Mouse (Mus musculus) stomach, embryonic 15.5 days (tissue): ENCODE results near the gene Gm49378. TPM values are rescaled to one million over a fixed set of nuclear protein-coding genes. Genes with fewer than 3 reads are reported as not detected.
A peak's percentile ranks its signal among the peaks of the same experiment; 100 is the strongest.

Experiments
- ATAC-seq: fragments of 200-750 bp; cut with Nextera tagmentation; 2 replicates; pipeline ENCODE4 v1.8.0; 2017; ENCODE audit warnings: low read depth, moderate number of reproducible peaks, moderate TSS enrichment; ENCODE audit not compliant: insufficient read depth, low FRiP score
- H3K27ac ChIP-seq: fragments of 300-500 bp; sonication (generic); 2 replicates; pipeline ENCODE4 v1.5.1; 2015; ENCODE audit warnings: mild to moderate bottlenecking, inconsistent platforms
- H3K27me3 ChIP-seq: fragments of 300-500 bp; sonication (generic); replicated peaks from 2 replicates; pipeline ENCODE4 v1.6.1; 2015; ENCODE audit warnings: inconsistent platforms
- H3K36me3 ChIP-seq: fragments of 300-500 bp; sonication (generic); 2 replicates; pipeline ENCODE4 v1.6.1; 2015; ENCODE audit warnings: inconsistent platforms
- H3K4me1 ChIP-seq: fragments of 300-500 bp; sonication (generic); 2 replicates; pipeline ENCODE4 v1.6.1; 2015; ENCODE audit warnings: inconsistent platforms
- H3K4me2 ChIP-seq: fragments of 300-500 bp; sonication (generic); 2 replicates; pipeline ENCODE4 v1.6.1; 2015; ENCODE audit warnings: mild to moderate bottlenecking, inconsistent platforms
- H3K4me3 ChIP-seq: fragments of 300-500 bp; sonication (generic); replicated peaks from 2 replicates; pipeline ENCODE4 v1.5.1; 2015; ENCODE audit warnings: inconsistent platforms
- H3K9ac ChIP-seq: fragments of 300-500 bp; sonication (generic); 2 replicates; pipeline ENCODE4 v1.6.1; 2015; ENCODE audit warnings: inconsistent platforms
- H3K9me3 ChIP-seq: fragments of 300-500 bp; sonication (generic); 2 replicates; pipeline ENCODE4 v1.6.1; 2016; ENCODE audit warnings: inconsistent platforms
- WGBS: fragments of 180-500 bp; shearing (Covaris S2); methylation state at CpG from one replicate; pipeline ENCODE4 v1.1.7; 2015; 5-methylcytosine and 5-hydroxymethylcytosine counted together
- polyA plus RNA-seq: library from polyadenylated mRNA; unstranded; fragments of >200 nt; fragmentation: Nextera tagmentation; extraction: Ambion mirVana; gene quantifications from 2 replicates; pipeline ENCODE4 v1.2.1, GENCODE M21; 2015

Gene Gm49378
- 1.3 and 1.7 TPM in 2 replicates for polyA plus RNA-seq

GRCm38 (mm10) chr14:55637795-55638194 is at the start of gene Gm49378:
Gene Gm49378 (minus strand): TSS chr14:55637895.
- no peaks in the 10 kb centered on the region for H3K27me3 ChIP-seq
- H3K27ac ChIP-seq = no peak within 1 kb of the TSS
- H3K4me1 ChIP-seq = peaks cover 18% of the 10 kb centered on the region; the same call in 1 of the 2 replicates
- H3K36me3 ChIP-seq = peaks cover 46% of the 10 kb centered on the region
- H3K4me3 ChIP-seq = no peak within 1 kb of the TSS
- no peak for ATAC-seq
- no peak within 1 kb of the TSS for H3K4me2 ChIP-seq
- 92% methylated on average over 9 of the region's 9 CpGs for WGBS
- no peak within 1 kb of the TSS for H3K9ac ChIP-seq
- no peaks in the 10 kb centered on the region for H3K9me3 ChIP-seq

GRCm38 (mm10) chr14:55682118-55682493 is 44.4 kb upstream of the Gm49378 start:
- WGBS = 8% methylated on average over 3 of the region's 3 CpGs
- H3K4me1 ChIP-seq = peaks cover 14% of the 10 kb centered on the region; the same call in 1 of the 2 replicates
- H3K9ac ChIP-seq = peak overlapping the region; percentile 14; the same call in 1 of the 2 replicates
- no peaks in the 10 kb centered on the region for H3K9me3 ChIP-seq
- H3K4me3 ChIP-seq = peak overlapping the region; percentile 83
- H3K27ac ChIP-seq = peak overlapping the region; percentile 17; the same call in 1 of the 2 replicates
- H3K27me3 ChIP-seq = no peaks in the 10 kb centered on the region
- ATAC-seq = 0 out of 2 replicates have a peak, but pooled peaks have one; percentile 2
- H3K4me2 ChIP-seq = peak overlapping the region; percentile 87
- peaks cover 26% of the 10 kb centered on the region for H3K36me3 ChIP-seq

- H3K36me3 ChIP-seq = peaks cover 31% of the 10 kb centered on the region
- WGBS = under 1% methylated on average over 66 of the region's 66 CpGs
- H3K9ac ChIP-seq = peak within 1 kb of the TSS; percentile 77
- no peaks in the 10 kb centered on the region for H3K9me3 ChIP-seq
- peak within 1 kb of the TSS; percentile 90 for H3K27ac ChIP-seq
- ATAC-seq = peak; percentile 97
- H3K4me3 ChIP-seq = peak within 1 kb of the TSS; percentile 83
- peak within 1 kb of the TSS; percentile 87 for H3K4me2 ChIP-seq
- peaks cover 14% of the 10 kb centered on the region; the same call in 1 of the 2 replicates for H3K4me1 ChIP-seq
- no peaks in the 10 kb centered on the region for H3K27me3 ChIP-seq
Observed at GRCm38 (mm10) chr14:55681160-55682117, 43.7 kb upstream of the Gm49378 start, which contains the start of gene Tinf2. Gene Tinf2 (minus strand): TSS chr14:55681820.

GRCm38 (mm10) chr14:55677615-55678014 is 39.9 kb upstream of the Gm49378 start:
- Histone ChIP-seq H3K27ac (no peak overlapping the region), H3K9ac (no peak overlapping the region), H3K36me3 (peaks cover 42% of the 10 kb centered on the region), H3K9me3 (no peaks in the 10 kb centered on the region), H3K4me2 (no peak overlapping the region), H3K4me1 (peaks cover 14% of the 10 kb centered on the region; the same call in 1 of the 2 replicates), H3K27me3 (no peaks in the 10 kb centered on the region), H3K4me3 (no peak overlapping the region)
- WGBS = 80% methylated on average over 4 of the region's 4 CpGs
- ATAC-seq = no peak

- 0 out of 2 replicates have a peak, but pooled peaks cover 4% of the 10 kb centered on the region for H3K4me1 ChIP-seq
- H3K9ac ChIP-seq = peak overlapping the region; percentile 73; the same call in 1 of the 2 replicates
- no peaks in the 10 kb centered on the region for H3K9me3 ChIP-seq
- peak overlapping the region; percentile 73 for H3K4me3 ChIP-seq
- no peaks in the 10 kb centered on the region for H3K27me3 ChIP-seq
- 71% methylated on average over 7 of the region's 7 CpGs for WGBS
- H3K4me2 ChIP-seq = peak overlapping the region; percentile 64
- peaks cover 25% of the 10 kb centered on the region for H3K36me3 ChIP-seq
- no peak for ATAC-seq
- H3K27ac ChIP-seq = peak overlapping the region; percentile 89; the same call in 1 of the 2 replicates
Observed at GRCm38 (mm10) chr14:55672741-55673060, 35.0 kb upstream of the Gm49378 start.

GRCm38 (mm10) chr14:55671833-55672740 is 34.4 kb upstream of the Gm49378 start, which contains the start of the genes Gmpr2 and Nedd8:
Gene Gmpr2 (plus strand): TSS chr14:55671941.
Gene Nedd8 (minus strand): TSS chr14:55672124.
- 1% methylated on average over 38 of the region's 38 CpGs for WGBS
- Histone ChIP-seq H3K4me2 (peak within 1 kb of the TSS; percentile 64), H3K4me3 (peak within 1 kb of the TSS; percentile 73), H3K27ac (peak within 1 kb of the TSS; percentile 89), H3K9ac (peak within 1 kb of the TSS; percentile 73), H3K9me3 (no peaks in the 10 kb centered on the region), H3K27me3 (no peaks in the 10 kb centered on the region), H3K36me3 (peaks cover 19% of the 10 kb centered on the region), H3K4me1 (0 out of 2 replicates have a peak, but pooled peaks cover 4% of the 10 kb centered on the region)
- ATAC-seq = peak; percentile 96

GRCm38 (mm10) chr14:55671486-55671832 is 33.8 kb upstream of the Gm49378 start:
- H3K4me1 ChIP-seq = 0 out of 2 replicates have a peak, but pooled peaks cover 4% of the 10 kb centered on the region
- H3K4me2 ChIP-seq = peak overlapping the region; percentile 64
- no peaks in the 10 kb centered on the region for H3K27me3 ChIP-seq
- H3K36me3 ChIP-seq = peaks cover 18% of the 10 kb centered on the region
- no peaks in the 10 kb centered on the region for H3K9me3 ChIP-seq
- peak overlapping the region; percentile 73 for H3K4me3 ChIP-seq
- peak overlapping the region; percentile 73 for H3K9ac ChIP-seq
- ATAC-seq = peak; percentile 28; the same call in 1 of the 2 replicates
- WGBS = 0% methylated on average over 12 of the region's 12 CpGs
- H3K27ac ChIP-seq = peak overlapping the region; percentile 89

GRCm38 (mm10) chr14:55660636-55661035 is 22.9 kb upstream of the Gm49378 start:
- peak overlapping the region; percentile 53; the same call in 1 of the 2 replicates for H3K4me2 ChIP-seq
- H3K27me3 ChIP-seq = no peaks in the 10 kb centered on the region
- peak overlapping the region; percentile 17; the same call in 1 of the 2 replicates for H3K27ac ChIP-seq
- WGBS = 41% methylated on average over 2 of the region's 2 CpGs
- ATAC-seq = no peak
- H3K4me3 ChIP-seq = peak overlapping the region; percentile 71
- peaks cover 7% of the 10 kb centered on the region for H3K36me3 ChIP-seq
- H3K9me3 ChIP-seq = no peaks in the 10 kb centered on the region
- H3K9ac ChIP-seq = no peak overlapping the region
- H3K4me1 ChIP-seq = peaks cover 5% of the 10 kb centered on the region; the same call in 1 of the 2 replicates

- Histone ChIP-seq H3K4me2 (peak within 1 kb of the TSS; percentile 53), H3K9me3 (no peaks in the 10 kb centered on the region), H3K4me3 (peak within 1 kb of the TSS; percentile 71), H3K27ac (peak within 1 kb of the TSS; percentile 57), H3K27me3 (no peaks in the 10 kb centered on the region), H3K4me1 (peaks cover 5% of the 10 kb centered on the region; the same call in 1 of the 2 replicates), H3K9ac (peak within 1 kb of the TSS; percentile 69), H3K36me3 (peaks cover 7% of the 10 kb centered on the region)
- ATAC-seq = peak; percentile 92
- WGBS = under 1% methylated on average over 39 of the region's 39 CpGs
Observed at GRCm38 (mm10) chr14:55659960-55660573, 22.4 kb upstream of the Gm49378 start, which contains the start of gene Mdp1. Gene Mdp1 (minus strand): TSS chr14:55660508.

GRCm38 (mm10) chr14:55658011-55658410 is 20.3 kb upstream of the Gm49378 start:
- no peak overlapping the region for H3K4me3 ChIP-seq
- H3K27ac ChIP-seq = no peak overlapping the region
- peaks cover 3% of the 10 kb centered on the region; the same call in 1 of the 2 replicates for H3K36me3 ChIP-seq
- H3K4me2 ChIP-seq = no peak overlapping the region
- H3K9ac ChIP-seq = no peak overlapping the region
- no peaks in the 10 kb centered on the region for H3K9me3 ChIP-seq
- 92% methylated on average over 5 of the region's 5 CpGs for whole genome bisulfite sequencing
- ATAC-seq = 0 out of 2 replicates have a peak, but pooled peaks have one; percentile 8
- no peaks in the 10 kb centered on the region for H3K27me3 ChIP-seq
- peaks cover 5% of the 10 kb centered on the region; the same call in 1 of the 2 replicates for H3K4me1 ChIP-seq
